Mouse (Mus musculus) monocyte, adult 5-6 weeks (primary cell): ENCODE results near the gene Rgs6. TPM values are rescaled to one million over a fixed set of nuclear protein-coding genes. Genes with fewer than 3 reads are reported as not detected.

ENCODE experiments used
- ATAC-seq: fragments of 153-309, 156-312 bp; replicated peaks from 2 replicates; pipeline ENCODE4 v1.8.0; 2017; ENCODE audit warnings: mild to moderate bottlenecking; ENCODE audit not compliant: low TSS enrichment, insufficient number of reproducible peaks, severe bottlenecking, poor library complexity, low FRiP score
- total RNA-seq: library from RNA; stranded (forward); fragments of 200-1000, 200-491, 200-594 nt; gene quantifications from 3 replicates; pipeline ENCODE4 v1.2.3, GENCODE M21; 2017

The Rgs6 gene
- total RNA-seq = 2.1 TPM in 1 of 3 replicates, not detected in the others

DNA sequence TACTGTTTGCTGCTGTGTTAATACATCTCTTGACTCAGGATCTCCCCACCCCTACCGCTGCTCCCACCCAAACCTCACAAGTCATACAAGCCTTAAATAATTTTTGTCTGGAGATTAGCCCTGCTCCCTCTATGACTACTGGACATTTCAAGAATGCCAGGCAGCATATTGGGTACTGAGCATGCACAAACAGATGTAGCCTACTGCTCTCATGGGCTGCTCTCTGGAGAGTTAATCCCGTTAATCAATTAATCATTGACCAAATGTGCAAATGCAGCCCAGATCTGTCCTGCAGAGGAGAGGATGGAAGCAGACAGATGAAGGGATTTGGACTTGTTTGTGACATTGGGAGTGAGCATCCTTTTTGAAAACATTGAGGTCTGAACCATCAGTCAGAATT lies at the start of gene Rgs6:
Rgs6 (plus strand) TSS at position 276 of the 400 bp plus-strand sequence.
- ATAC-seq = no peak

DNA sequence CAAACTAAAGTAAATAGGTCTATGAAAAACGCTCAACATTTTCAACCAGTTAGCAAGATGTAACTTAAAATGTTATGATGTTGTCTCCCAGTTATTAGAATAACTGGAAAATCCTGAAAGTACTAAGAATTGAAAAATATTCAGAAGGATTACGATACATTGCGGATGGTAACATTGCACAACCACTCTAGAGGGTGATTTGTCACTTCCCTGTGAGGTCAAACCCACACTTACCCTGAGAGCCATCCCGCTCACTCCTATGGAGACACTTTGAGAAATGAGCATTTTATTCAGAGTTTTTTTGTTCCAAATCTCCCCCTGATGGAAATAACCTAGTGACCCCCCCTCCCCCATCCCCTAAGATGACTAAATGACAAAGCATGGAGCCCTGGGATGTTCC lies 41.0 kb upstream of the Rgs6 start:
- ATAC-seq = no peak

DNA sequence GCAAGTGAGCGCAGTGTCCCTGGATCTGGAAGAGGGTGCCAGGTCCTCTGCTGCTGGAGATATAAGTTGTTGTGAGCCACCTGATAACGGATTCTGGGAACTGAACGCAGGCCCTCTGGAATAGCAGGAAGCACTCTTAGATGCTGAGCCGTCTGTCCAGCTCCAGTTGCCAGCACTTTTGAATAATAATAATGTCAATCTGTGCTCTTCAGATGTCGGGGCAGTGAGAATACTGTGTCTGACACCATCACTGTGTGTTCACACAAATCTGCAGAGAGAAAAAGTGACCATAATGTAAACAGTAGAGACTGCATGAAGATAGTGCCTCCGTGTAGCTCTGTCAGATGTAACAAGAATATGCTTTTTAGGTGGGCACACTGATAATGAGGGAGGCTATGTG lies 38.9 kb upstream of the Rgs6 start:
- no peak for ATAC-seq

DNA sequence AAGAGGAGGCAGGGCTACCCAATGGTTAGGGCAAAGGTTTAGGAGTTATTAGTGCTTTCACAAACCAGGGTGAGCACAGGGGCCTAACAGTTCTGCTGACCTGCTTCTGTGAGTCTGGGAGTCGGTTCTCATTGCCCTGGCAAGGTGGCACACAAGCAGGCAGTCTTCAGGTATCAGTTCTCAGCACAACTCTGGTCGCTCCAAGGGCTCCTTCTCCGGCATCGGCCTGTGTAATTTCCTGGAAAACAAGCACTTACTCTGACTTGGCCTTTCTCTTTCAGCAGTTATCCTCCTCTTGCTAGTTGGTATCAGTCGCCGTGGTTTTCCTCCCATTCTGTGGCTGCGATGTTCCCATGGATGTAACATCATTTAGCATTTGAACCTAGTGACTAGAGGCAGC lies 38.0 kb upstream of the Rgs6 start:
- ATAC-seq = no peak

DNA sequence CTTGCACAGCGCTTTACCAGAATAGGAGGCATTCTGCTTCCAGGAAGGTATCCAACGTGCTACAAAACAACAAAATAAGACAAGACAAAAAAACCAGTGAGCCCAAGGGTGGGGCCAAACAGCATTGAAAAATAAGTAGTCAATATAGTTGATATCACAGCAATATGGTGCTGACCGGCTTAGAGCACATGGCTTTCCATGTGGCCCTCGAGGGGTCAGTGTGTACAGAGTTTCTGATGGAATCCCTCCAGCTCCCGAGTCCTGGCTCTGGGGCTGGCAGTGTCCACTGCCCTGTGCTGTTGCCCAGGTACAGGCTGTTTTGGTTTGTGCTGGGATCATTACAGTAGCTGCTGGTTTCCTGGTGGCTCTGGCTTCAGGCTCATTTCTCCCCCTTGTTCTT lies 35.7 kb upstream of the Rgs6 start:
- ATAC-seq = no peak

DNA sequence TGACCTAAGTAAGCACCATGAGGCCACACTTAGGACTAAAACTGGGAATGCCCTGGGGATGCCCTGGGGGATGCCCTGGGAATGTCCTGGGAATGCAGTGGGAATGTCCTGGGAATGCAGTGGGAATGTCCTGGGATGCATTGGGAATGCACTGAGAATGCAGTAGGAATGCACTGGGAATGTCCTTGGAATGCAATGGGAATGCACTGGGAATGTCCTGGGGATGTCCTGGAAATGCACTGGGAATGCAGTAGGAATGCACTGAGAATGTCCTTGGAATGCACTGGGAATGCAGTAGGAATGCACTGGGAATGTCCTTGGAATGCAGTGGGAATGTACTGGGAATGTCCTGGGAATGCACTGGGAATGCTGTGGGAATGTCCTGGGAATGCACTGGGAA lies 25.2 kb upstream of the Rgs6 start:
- no peak for ATAC-seq

DNA sequence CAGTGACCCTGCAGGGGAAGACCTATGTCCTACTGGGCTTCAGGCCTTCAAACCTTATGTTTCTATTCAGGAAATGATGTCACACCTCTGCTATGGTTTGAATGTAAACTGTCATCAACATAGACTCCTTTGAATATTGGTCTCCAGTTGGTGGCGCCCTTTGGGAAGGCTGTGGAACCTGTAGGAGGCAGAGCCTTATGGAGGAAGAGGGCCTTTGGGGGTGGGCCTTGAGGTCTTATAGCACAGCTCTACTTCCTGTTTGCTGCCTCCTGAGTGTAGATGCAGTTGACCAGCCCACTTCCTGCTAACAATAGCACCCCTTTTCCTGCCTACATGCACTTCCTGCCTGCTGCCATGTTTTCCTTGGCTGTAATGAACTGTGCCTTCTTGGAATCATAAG lies 19.7 kb upstream of the Rgs6 start:
- no peak for ATAC-seq

DNA sequence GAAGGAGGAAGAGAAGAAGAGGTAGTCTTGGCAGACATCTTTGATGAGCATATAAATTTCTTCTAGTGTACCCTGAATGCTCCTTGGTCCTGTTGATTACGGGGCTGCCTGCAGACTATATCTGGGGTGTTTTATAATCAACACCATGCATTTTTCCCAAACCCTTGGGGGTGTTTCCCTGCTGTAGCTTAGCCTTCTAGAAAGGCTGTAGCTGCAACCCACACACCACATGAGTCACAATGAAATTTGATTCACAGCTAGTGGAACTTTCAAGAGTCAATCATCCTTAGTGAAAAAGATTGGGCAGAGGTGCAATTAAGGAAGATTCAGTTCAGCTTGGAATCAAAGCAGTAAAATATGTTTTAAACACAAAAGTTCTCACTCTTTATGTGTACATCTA lies 15.4 kb upstream of the Rgs6 start:
- no peak for ATAC-seq

DNA sequence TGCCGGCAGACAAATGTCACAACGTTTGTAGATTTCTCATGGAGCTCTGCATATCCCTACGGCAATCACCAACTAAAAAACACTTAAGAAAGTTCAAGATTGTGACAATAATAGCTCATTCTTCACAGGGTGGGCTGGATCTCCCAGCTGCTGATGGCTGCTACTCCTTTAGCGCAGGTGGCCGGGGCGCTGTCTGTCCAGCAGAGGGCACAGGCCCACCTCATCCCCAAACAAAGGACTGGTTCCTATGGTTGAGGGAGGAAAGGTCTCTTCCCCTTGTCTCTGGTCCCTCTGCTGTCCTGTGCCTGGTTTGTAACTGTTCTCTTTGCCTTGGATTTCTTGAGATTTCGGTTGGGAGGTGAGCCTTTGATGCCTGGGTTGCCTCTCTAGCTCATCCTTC lies 1.5 kb upstream of the Rgs6 start:
- ATAC-seq = no peak

DNA sequence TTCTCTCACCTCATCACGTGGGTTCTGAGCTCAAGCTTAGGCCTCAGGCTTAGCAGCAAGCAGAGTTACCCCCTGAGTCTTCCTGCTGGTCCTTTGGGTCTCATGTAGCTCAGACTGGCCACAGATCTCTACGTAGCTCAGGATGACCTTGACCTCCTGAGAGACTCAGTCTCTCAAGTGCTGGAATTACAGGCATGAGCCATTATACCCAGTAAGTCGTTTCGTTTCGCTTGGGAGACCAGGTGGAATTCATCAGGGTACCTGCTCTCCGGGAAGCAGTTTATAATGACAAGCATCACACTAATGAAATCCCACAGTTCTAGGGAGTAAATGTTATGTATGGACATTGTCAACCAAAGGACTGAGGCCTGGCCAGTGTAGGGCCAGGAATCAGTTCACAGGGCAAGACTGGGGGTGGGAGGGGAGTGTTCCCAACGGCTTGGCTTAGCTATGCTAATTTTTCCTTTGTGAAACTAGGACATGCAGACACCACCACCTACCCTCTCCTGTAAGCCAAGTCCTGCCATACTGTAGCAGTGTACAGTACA lies 670 bp upstream of the Rgs6 start:
- ATAC-seq = no peak

DNA sequence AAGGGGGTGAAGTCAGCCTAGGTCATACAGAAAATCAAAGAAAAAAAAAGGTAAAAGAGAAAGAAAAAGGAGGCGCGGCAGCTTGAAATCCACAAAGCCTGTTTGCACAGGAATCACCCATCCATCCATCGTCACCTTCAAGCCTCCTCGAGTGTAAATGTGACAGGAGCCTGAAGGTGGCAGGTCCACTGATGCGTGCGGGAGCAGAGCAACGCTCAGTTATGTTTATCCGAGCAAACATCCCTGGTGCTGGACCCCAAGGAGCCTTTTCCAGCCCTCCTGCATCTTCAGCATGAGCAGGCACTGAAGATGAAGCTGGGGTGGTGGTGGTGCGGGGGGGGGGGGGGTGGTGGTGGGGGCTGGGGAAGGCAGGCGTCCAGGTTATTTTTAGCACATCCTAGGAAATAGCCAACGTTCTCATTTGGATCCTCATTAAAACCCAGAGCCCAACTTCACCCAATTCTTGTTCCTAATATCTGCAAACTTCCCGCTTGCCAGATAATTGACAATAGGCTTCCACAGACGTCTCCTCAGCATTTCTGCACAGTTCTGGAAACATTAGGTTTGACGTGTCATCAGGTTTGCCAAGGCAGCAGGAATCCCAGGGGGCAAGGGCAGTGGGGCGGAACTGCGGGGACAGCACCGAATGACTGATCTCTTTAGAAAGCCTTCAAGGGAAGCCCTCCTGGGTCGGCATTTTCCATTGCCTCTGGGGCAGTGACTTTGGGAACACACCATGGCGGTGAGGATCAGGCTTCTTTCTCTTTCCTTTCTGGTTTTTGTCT lies 946 bp downstream of the Rgs6 start:
- no peak for ATAC-seq

DNA sequence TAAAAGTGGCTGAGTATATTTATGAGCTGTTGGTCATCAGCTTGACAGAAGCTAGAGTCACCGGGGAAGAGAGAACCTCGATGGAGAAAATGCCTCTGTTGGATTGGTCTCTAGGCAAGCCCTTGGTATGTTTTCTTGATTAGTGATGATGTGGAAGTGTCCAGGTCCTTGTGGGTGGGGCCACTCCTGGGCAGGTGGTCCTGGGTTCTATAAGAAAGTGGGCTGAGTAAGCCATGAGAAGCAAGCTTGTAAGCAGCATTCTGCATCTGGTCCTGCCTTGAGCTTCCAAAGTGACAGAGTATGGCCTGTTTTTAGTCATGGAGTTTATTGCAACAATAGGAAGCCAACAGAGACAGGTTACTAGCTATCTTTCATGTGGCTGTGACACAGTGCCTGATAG lies 10.9 kb downstream of the Rgs6 start:
- no peak for ATAC-seq

DNA sequence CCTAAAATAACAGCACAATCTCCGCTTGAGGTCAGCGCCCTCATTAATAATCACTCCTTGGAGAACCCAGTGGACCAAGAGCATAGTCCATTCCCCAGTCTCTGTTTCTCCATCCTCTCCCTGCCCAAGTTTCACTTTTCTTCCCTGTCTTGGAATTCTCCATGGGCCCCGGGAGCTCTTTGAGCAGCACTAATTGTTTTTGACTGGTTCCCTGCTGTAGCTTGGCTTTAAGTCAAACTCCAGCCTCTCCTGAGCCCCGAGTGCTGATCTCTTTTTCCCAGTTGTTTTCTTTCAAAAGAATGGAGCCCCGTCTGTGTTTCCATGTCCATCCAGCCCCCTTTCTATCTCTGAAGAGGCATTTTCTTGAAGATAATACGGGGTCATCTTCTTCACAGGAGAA lies 12.3 kb downstream of the Rgs6 start:
- ATAC-seq = no peak

DNA sequence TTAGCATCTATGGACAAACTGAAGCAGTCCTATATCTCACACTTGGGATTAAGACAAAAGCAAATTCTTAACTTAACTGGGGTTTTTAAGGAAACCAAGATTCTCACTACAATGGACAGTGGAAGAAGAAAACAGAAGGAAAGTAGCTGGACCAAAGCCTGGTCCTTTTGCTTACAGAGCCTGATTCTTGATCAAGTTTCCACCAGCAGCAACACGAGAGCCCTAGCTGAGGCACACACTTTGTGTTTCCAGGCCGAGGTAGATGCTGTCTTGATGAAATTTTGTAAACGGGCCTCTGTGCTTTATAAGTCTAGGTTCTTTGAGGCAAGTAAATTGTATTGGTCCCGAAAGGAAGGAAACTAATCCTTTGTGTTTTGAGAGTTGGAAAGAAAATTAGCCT lies 14.7 kb downstream of the Rgs6 start:
- ATAC-seq = no peak

DNA sequence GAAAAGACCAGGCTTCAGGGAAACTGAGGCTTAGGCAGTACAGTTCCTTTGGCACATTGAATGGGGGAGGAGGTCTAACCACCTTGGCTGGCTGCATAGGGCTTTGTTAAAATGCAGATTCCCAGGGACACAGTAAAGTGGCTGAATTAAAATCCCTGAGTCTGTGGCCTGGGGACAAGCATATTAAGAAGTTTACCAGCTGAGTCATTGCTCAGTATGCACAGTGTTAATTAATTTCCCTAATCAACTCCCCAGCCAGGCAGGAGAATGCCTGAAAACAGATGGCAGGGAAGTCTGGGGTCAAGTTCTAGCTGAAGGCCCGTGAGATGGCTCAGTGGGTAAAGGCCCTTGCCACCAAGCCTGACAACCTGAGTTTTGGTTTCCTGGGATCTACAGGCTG lies 15.2 kb downstream of the Rgs6 start:
- no peak for ATAC-seq

DNA sequence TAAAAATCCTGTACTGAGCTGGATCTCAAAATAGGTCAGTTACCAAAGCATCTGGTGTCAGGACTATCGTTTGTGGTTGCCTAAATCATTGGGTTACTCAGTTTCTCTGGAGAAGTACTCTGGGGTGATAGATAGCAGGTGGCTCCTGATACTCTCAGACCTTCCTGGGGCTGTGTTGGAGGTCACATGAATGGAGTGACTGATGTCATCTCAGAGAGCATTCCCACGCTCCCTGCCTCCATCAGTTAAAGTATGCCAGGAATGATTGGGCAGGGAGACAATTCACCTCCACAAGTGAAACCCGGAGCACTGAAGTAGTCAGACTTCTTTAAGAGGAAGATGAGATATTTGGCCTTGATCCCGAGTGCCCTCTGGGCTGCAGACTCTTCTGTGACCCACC lies 15.9 kb downstream of the Rgs6 start:
- ATAC-seq = no peak

DNA sequence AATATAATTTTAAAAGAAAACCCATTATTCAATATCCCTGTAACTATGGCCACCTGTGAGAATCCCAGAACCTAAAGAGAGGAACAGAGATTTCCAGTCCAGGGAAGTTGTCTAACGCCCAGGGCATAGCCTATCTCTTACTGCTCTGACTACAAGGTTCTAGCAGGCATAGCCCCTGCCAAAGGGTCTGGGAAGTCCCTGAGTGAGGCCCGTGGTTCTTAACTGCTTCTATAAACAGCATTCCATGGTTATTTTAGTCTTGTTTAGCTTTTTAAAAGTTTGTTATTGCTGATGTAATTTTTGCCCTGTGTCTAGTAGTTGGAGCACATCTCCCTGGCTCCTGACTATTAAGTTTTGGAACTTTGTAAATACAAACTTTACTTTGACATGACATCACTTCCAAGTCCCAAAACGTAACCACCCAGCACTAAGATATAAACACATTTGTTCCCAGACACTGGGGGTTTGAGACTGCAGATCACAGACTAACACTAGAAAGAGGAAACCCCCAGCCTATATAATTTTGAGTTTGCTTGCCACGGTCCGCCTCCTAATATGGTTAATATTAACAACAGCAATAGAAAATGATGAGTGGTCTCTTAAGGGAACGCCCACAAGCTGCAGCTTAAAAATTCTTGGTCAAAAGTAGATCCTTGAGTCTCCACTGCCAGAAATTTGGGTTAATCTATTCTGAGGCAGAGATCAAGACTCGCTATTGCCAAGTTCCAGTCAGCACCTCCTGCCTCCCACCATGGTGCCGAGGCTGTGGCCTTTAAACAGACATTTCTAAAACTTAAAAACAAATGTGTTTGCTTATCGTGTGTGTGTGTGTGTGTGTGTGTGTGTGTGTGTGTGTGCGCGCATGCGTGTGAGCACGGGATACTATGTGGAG lies 24.9 kb downstream of the Rgs6 start:
- ATAC-seq = no peak

DNA sequence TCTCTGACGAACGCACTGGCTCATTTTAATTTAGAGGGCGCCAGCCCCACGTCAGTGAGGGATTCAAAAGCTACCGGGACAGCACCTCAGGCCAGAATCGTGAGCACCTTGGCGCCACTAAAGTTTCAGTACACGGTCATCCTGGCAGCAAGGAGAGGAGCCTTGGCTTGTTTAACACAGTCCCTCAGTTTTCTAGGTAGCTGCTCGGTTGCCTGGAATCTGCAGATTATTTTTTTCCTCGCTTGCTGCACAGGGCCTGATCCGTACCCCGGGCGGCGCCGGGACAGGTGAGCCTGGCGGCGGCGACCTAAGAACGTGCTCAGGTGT lies 28.4 kb downstream of the Rgs6 start:
- ATAC-seq = no peak

DNA sequence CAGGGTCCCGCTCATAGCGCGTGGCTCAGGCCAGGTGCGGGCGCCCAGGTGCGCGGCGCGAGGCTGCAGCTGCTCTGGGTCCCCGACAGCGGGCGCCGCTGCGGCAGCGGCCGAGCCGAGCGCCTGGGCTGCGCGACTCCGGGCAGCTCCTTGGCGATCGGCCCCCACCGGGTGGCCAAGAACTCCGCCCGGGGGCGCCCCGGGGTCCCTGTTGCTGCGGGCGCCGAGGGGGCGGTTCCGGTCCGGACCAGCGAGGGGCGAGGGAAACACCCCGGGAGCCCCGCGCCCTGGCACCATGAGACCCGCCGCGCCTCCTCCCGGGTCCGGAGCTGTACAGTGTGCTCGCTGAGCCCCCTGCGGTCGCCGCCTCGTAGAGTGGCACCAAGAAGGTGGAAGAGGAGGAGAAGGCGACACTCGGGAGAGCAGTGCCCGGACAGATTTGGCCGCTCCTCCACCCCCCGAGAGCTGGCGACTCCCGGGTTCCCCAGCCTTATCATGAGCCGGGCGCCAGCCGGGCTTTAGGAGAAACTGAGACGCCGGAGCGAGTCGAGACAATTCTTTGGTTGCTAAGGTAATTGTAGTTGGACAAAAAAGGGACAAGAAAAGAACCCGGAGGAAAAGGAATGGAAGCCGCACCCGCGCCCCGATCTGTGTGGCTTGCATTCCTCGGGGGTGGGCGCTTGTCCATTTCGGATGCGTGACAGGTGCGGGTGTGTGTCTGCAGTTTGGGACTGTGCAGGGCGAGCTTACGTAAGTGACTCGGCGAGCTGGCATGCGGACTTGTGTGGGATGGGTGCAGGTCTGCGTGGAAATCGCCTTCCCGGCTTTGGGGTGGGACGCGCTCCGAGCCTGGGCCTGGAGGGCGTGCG lies 29.0 kb downstream of the Rgs6 start:
- ATAC-seq = no peak
